Mouse (Mus musculus) myocyte (in vitro differentiated cells): Measurements from ENCODE around the gene S100pbp.

Experiments
- E2F4 ChIP-seq: IDR thresholded peaks from one replicate; pipeline ENCODE4 v1.6.1; 2011; ENCODE audit warnings: mild to moderate bottlenecking, control low read depth, moderate library complexity; ENCODE audit not compliant: insufficient read depth
- MAX ChIP-seq: IDR thresholded peaks from one replicate; pipeline ENCODE4 v1.6.1; 2011; ENCODE audit warnings: low read depth, mild to moderate bottlenecking, control low read depth
- POLR2A ChIP-seq: IDR thresholded peaks from one replicate; pipeline ENCODE4 v1.6.1; 2011; ENCODE audit warnings: low read depth, mild to moderate bottlenecking, control low read depth, moderate library complexity; ENCODE audit not compliant: insufficient read length
- POLR2AphosphoS2 ChIP-seq: IDR thresholded peaks from one replicate; pipeline ENCODE4 v1.6.1; 2011; ENCODE audit warnings: low read depth, control low read depth; ENCODE audit not compliant: insufficient read length
- REST ChIP-seq: IDR thresholded peaks from one replicate; pipeline ENCODE4 v1.6.1; 2011; ENCODE audit warnings: mild to moderate bottlenecking, control low read depth, moderate library complexity; ENCODE audit not compliant: insufficient read depth, insufficient read length
- SRF ChIP-seq: IDR thresholded peaks from one replicate; pipeline ENCODE4 v1.6.1; 2011; ENCODE audit warnings: low read depth; ENCODE audit not compliant: control insufficient read depth, insufficient read length
- TCF12 ChIP-seq: IDR thresholded peaks from one replicate; pipeline ENCODE4 v1.6.1; 2011; ENCODE audit warnings: mild to moderate bottlenecking, control low read depth; ENCODE audit not compliant: poor library complexity, insufficient read depth, severe bottlenecking
- TCF3 ChIP-seq: IDR thresholded peaks from one replicate; pipeline ENCODE4 v1.6.1; 2011; ENCODE audit warnings: low read depth, control low read depth; ENCODE audit not compliant: insufficient read length
- USF1 ChIP-seq: IDR thresholded peaks from one replicate; pipeline ENCODE4 v1.6.1; 2011; ENCODE audit warnings: low read depth, mild to moderate bottlenecking, control low read depth, moderate library complexity

- no peak for TF ChIP-seq POLR2A
- TF ChIP-seq REST: no peak
- no peak for TF ChIP-seq USF1
- TF ChIP-seq POLR2AphosphoS2: no peak
- TF ChIP-seq MAX: no peak
- no peak for TF ChIP-seq TCF12
- no peak for TF ChIP-seq SRF
- no peak for TF ChIP-seq E2F4
- no peak for TF ChIP-seq TCF3
Measured at GRCm38 (mm10) chr4:129234488-129234887, 45.0 kb upstream of the S100pbp start.
